Mouse (Mus musculus) bone marrow, adult 2 months (tissue): Measurements from ENCODE around the gene Spindoc.

Experiments used
- CTCF ChIP-seq: fragments of 200-500 bp; IDR thresholded peaks from 2 replicates; pipeline ENCODE4 v1.5.1; 2011; ENCODE audit warnings: low read length, control low read depth; ENCODE audit not compliant: control insufficient read depth, insufficient read depth
- POLR2A ChIP-seq: fragments of 200-500 bp; IDR thresholded peaks from 2 replicates; pipeline ENCODE4 v1.6.1; 2011; ENCODE audit warnings: low read depth, mild to moderate bottlenecking, control low read depth, low read length, borderline replicate concordance; ENCODE audit not compliant: control insufficient read depth

- TF ChIP-seq POLR2A, result no peak
- 0 out of 2 replicates have a peak, but pooled peaks have one; percentile 7 for TF ChIP-seq CTCF
Measured at GRCm38 (mm10) chr19:7306968-7307367, 75.8 kb downstream of the Spindoc start.
